Mouse (Mus musculus) kidney, adult 2 months (tissue): ENCODE measurements at regions not wholly inside any gene's neighbourhood (a gene's known extent, or its start where the extent isn't known, plus 50 kb on each side); places are given as distances from the start of the nearest gene placed in this dataset.

Experiments used
- CTCF ChIP-seq: fragments of 200-500 bp; conservative IDR thresholded peaks from 2 replicates; pipeline ENCODE4 v1.5.1; 2011; ENCODE audit warnings: low read depth, mild to moderate bottlenecking, control low read depth, low read length, moderate library complexity, mixed read lengths; ENCODE audit not compliant: insufficient read depth, insufficient read length
- POLR2A ChIP-seq: fragments of 200-500 bp; IDR thresholded peaks from one replicate; pipeline ENCODE4 v1.6.1; 2011; ENCODE audit warnings: low read depth, low read length, control low read depth

GRCm38 (mm10) chr10:68897524-68897923, 174.1 kb downstream of the Tmem26 start:
- no peak for TF ChIP-seq CTCF
- TF ChIP-seq POLR2A = no peak
